Comparison of ENCODE assay signal across 9 mouse cellular contexts in genomic region chr2:25372644-25373391, GRCm38 (mm10). TPM values are rescaled to one million over a fixed set of nuclear protein-coding genes. Genes with fewer than 3 reads are reported as not detected.
DNase-seq lines count a peak whose midpoint lies in the region; ATAC-seq and TF ChIP-seq lines count a peak whose summit lies in the region.
"Had no signal": no experiment of that assay in that cellular context is flagged by ENCODE, and none has a peak within 500 bp of the region (broad histone marks: within the 10 kb centered on the region; RNA-seq: fewer than 3 reads in every experiment).

No protein-coding gene starts in this region.

- no peak overlapping the region for H3K27ac ChIP-seq in cerebellum, adult 2 months (ENCODE audit: insufficient read depth, low read length)
- H3K27ac ChIP-seq in CH12.LX (ENCODE audit: insufficient read depth, low read depth), result peak overlapping the region; percentile 24; the same call in 1 of the 2 replicates
- peak overlapping the region; percentile 7; the same call in 1 of the 2 replicates for H3K27ac ChIP-seq in liver, postnatal 0 days (ENCODE audit: low read depth)

- no peaks in the 10 kb centered on the region for H3K27me3 ChIP-seq in cerebellum, adult 2 months (ENCODE audit: control insufficient read depth, insufficient read depth, low read length)
- H3K27me3 ChIP-seq in CH12.LX (replicated peaks), result peaks cover 19% of the 10 kb centered on the region
- H3K27me3 ChIP-seq in liver, postnatal 0 days (ENCODE audit: insufficient read depth, low read length), result no peaks in the 10 kb centered on the region

- peak overlapping the region; percentile 17; the same call in 1 of the 2 replicates for H3K9ac ChIP-seq in CH12.LX (ENCODE audit: insufficient read depth, low read depth)
- H3K9ac ChIP-seq in liver, postnatal 0 days (replicated peaks), result peak overlapping the region; percentile 64

- dilution Hi-C loops in CH12.LX (cut with MboI; ENCODE audit: extremely low pct_ligation_motif_present, extremely low pct_unique_long_range_greater_than_20kb, low sequenced_read_pairs), result no loop called here

- in situ Hi-C loops in CH12.LX (cut with MboI; ENCODE audit: low pct_ligation_motif_present, low pct_unique_long_range_greater_than_20kb, low sequenced_read_pairs), result no loop called here

- no peak for TF ChIP-seq RAD21 in CH12.LX (IDR thresholded peaks at IDR 0.05; ENCODE audit: low read depth, low read length)

- 7% methylated on average over 42 of the region's 42 CpGs for WGBS in cerebellum, adult 2 months
- WGBS in liver, postnatal 0 days (ENCODE audit: insufficient replicate concordance), result 3% methylated on average over 42 of the region's 42 CpGs

- TF ChIP-seq EP300 in CH12.LX (IDR thresholded peaks at IDR 0.05; ENCODE audit: low read length), result no peak
- TF ChIP-seq EP300 in liver, postnatal 0 days (IDR thresholded peaks at IDR 0.05; ENCODE audit: low read depth), result no peak

- H3K36me3 ChIP-seq in CH12.LX (replicated peaks in 1 of 2; ENCODE audit: control insufficient read depth in 1 of 2, insufficient read depth in 1 of 2, low read length in 1 of 2), result peaks cover 20 to 36% of the 10 kb centered on the region in 2 experiments
- H3K36me3 ChIP-seq in liver, postnatal 0 days (replicated peaks; ENCODE audit: insufficient read depth, low read length), result 0 out of 2 replicates have a peak, but pooled peaks cover 12% of the 10 kb centered on the region

- peaks cover 6% of the 10 kb centered on the region for H3K4me1 ChIP-seq in cerebellum, adult 2 months (ENCODE audit: control insufficient read depth, insufficient read depth, low read length)
- peaks cover 16% of the 10 kb centered on the region in 2 experiments for H3K4me1 ChIP-seq in CH12.LX (ENCODE audit: control insufficient read depth in 1 of 2, insufficient read depth in 2 of 2)
- peaks cover 23% of the 10 kb centered on the region; the same call in 1 of the 2 replicates for H3K4me1 ChIP-seq in liver, postnatal 0 days (ENCODE audit: insufficient read depth)

- no peak for TF ChIP-seq POLR2A in cerebellum, adult 2 months (IDR thresholded peaks at IDR 0.05; ENCODE audit: borderline replicate concordance, insufficient read depth, low read length)
- TF ChIP-seq POLR2A in CH12.LX (IDR thresholded peaks at IDR 0.05; ENCODE audit: low read depth, low read length), result no peak

- TF ChIP-seq CTCF in cerebellum, adult 2 months (IDR thresholded peaks at IDR 0.05; ENCODE audit: borderline replicate concordance, insufficient read depth, low read depth, low read length), result no peak
- no peak for TF ChIP-seq CTCF in CH12.LX (conservative IDR thresholded peaks at IDR 0.05 in 1 of 2, IDR thresholded peaks at IDR 0.05 in 1 of 2; ENCODE audit: low read depth in 2 of 2, low read length in 2 of 2)
- TF ChIP-seq CTCF in liver, postnatal 0 days (IDR thresholded peaks at IDR 0.05; ENCODE audit: low read depth), result no peak

- 0 out of 2 replicates have a peak, but pooled peaks have one; percentile 2 for ATAC-seq in granulocyte monocyte progenitor cell, adult 5-6 weeks (replicated peaks; ENCODE audit: poor library complexity, severe bottlenecking)
- peak; percentile 46 for ATAC-seq in liver, postnatal 0 days

- intact Hi-C loops in left cerebral cortex, postnatal 36 days (cut with DNase I), result no loop called here

- no peak for DNase-seq in cerebellum, adult 2 months
- no peak for DNase-seq in cerebellum, adult 11-12 months
- peak; percentile 20 for DNase-seq in CH12.LX (ENCODE audit: extremely low read depth)
- no peak for DNase-seq in liver, postnatal 0 days
- no peak for DNase-seq in MN1 (ENCODE audit: low spot score)
- no peak for DNase-seq in spleen, postnatal 36 days (ENCODE audit: low spot score in 2 of 2)
- no peak for DNase-seq in left cerebral cortex, postnatal 36 days (ENCODE audit: low spot score in 2 of 2)

- H3K4me3 ChIP-seq in cerebellum, adult 2 months (replicated peaks; ENCODE audit: insufficient read depth, low read depth, low read length), result peak overlapping the region; percentile 72
- H3K4me3 ChIP-seq in CH12.LX (replicated peaks in 1 of 3; ENCODE audit: low read depth in 2 of 3, low read length in 2 of 3, poor library complexity in 1 of 3), result peak overlapping the region; percentile 68 to 92 (median 75)
- H3K4me3 ChIP-seq in liver, postnatal 0 days (ENCODE audit: low read depth, low read length), result peak overlapping the region; percentile 68

- H3K79me2 ChIP-seq in CH12.LX (replicated peaks; ENCODE audit: control insufficient read depth, extremely low read depth, insufficient read depth, poor library complexity, severe bottlenecking), result no peaks in the 10 kb centered on the region

- H3K4me2 ChIP-seq in CH12.LX (ENCODE audit: insufficient read depth, low read depth, poor library complexity, severe bottlenecking), result peak overlapping the region; percentile 86
- H3K4me2 ChIP-seq in liver, postnatal 0 days (ENCODE audit: low read depth, low read length), result peak overlapping the region; percentile 77

- H3K9me3 ChIP-seq in CH12.LX (replicated peaks; ENCODE audit: low read length), result no peaks in the 10 kb centered on the region
- no peaks in the 10 kb centered on the region for H3K9me3 ChIP-seq in liver, postnatal 0 days (ENCODE audit: low read length)

TF ChIP-seq in CH12.LX, 34 proteins besides CTCF, POLR2A, EP300 and RAD21:
- TF ChIP-seq SIN3A (IDR thresholded peaks at IDR 0.05; ENCODE audit: low read length) (peak; percentile 17; the same call in 1 of the 2 replicates), IRF4 (IDR thresholded peaks at IDR 0.05; ENCODE audit: low read depth, low read length) (no peak)

RNA-seq across cellular contexts. Expression of gene Sapcd2, which starts 0.7 kb away (rescaled TPM):
- polyA plus RNA-seq in cerebellum, adult 2 months (2012; rRNA removed), result 4.4 and 4.7 TPM in 2 replicates
- 27.3 and 32.1 TPM in 2 replicates for total RNA-seq in CH12.LX (2012; rRNA removed)
- total RNA-seq in CH12.LX (2014; rRNA removed), result 21.9 and 22.5 TPM in 2 replicates
- 16.5 and 16.9 TPM in 2 replicates for polyA plus RNA-seq in CH12.LX (2012; ENCODE audit: insufficient read length, low read depth)
- 4.5 and 17.1 TPM in 2 replicates for total RNA-seq in granulocyte monocyte progenitor cell, adult 5-6 weeks (2014; fragmentation: Nextera tagmentation)
- total RNA-seq in granulocyte monocyte progenitor cell, adult 5-6 weeks (2017), result 7.8 and 17.3 TPM in 2 replicates
- polyA plus RNA-seq in liver, postnatal 0 days (2015; fragmentation: Nextera tagmentation; extraction: Ambion mirVana), result 5.5 and 7.4 TPM in 2 replicates
- 1 to 10 TPM; 2.7 to 4.1 TPM for total RNA-seq in left cerebral cortex, postnatal 36 days (2021)

RNA-seq across cellular contexts. Expression of gene Uap1l1, which starts 7.3 kb away (rescaled TPM):
- 19.0 and 22.1 TPM in 2 replicates for polyA plus RNA-seq in cerebellum, adult 2 months (2012; rRNA removed)
- total RNA-seq in CH12.LX (2012; rRNA removed) (14.5 and 16.2 TPM in 2 replicates), CH12.LX (2014; rRNA removed) (3.3 and 4.3 TPM in 2 replicates)
- 27.6 and 30.8 TPM in 2 replicates for polyA plus RNA-seq in CH12.LX (2012; ENCODE audit: insufficient read length, low read depth)
- total RNA-seq in granulocyte monocyte progenitor cell, adult 5-6 weeks (2014; fragmentation: Nextera tagmentation), result 55.6 and 58.1 TPM in 2 replicates
- total RNA-seq in granulocyte monocyte progenitor cell, adult 5-6 weeks (2017), result 13.8 and 18.4 TPM in 2 replicates
- polyA plus RNA-seq in liver, postnatal 0 days (2015; fragmentation: Nextera tagmentation; extraction: Ambion mirVana), result 18.7 and 19.4 TPM in 2 replicates
- total RNA-seq in left cerebral cortex, postnatal 36 days (2021), result 10 to 100 TPM; 17.0 to 20.8 TPM

RNA-seq across cellular contexts. Expression of gene Dpp7, which starts 16.7 kb away (rescaled TPM):
- 63.1 and 71.2 TPM in 2 replicates for polyA plus RNA-seq in cerebellum, adult 2 months (2012; rRNA removed)
- 21.0 and 36.0 TPM in 2 replicates for total RNA-seq in CH12.LX (2012; rRNA removed)
- 16.2 and 19.4 TPM in 2 replicates for total RNA-seq in CH12.LX (2014; rRNA removed)
- polyA plus RNA-seq in CH12.LX (2012; ENCODE audit: insufficient read length, low read depth), result 20.9 and 22.7 TPM in 2 replicates
- 15.2 and 34.8 TPM in 2 replicates for total RNA-seq in granulocyte monocyte progenitor cell, adult 5-6 weeks (2014; fragmentation: Nextera tagmentation)
- 11.9 and 16.9 TPM in 2 replicates for total RNA-seq in granulocyte monocyte progenitor cell, adult 5-6 weeks (2017)
- 12.8 and 15.4 TPM in 2 replicates for polyA plus RNA-seq in liver, postnatal 0 days (2015; fragmentation: Nextera tagmentation; extraction: Ambion mirVana)
- total RNA-seq in left cerebral cortex, postnatal 36 days (2021), result 10 to 100 TPM; 27.1 to 34.1 TPM

RNA-seq across cellular contexts. Expression of gene Entpd2, which starts 22.9 kb away (rescaled TPM):
- polyA plus RNA-seq in cerebellum, adult 2 months (2012; rRNA removed), result 12.3 and 12.5 TPM in 2 replicates
- total RNA-seq in CH12.LX (2012; rRNA removed) (not detected in 2 replicates), CH12.LX (2014; rRNA removed) (not detected in 2 replicates)
- not detected in 2 replicates for polyA plus RNA-seq in CH12.LX (2012; ENCODE audit: insufficient read length, low read depth)
- not detected in 2 replicates for total RNA-seq in granulocyte monocyte progenitor cell, adult 5-6 weeks (2014; fragmentation: Nextera tagmentation)
- total RNA-seq in granulocyte monocyte progenitor cell, adult 5-6 weeks (2017), result not detected in 2 replicates
- polyA plus RNA-seq in liver, postnatal 0 days (2015; fragmentation: Nextera tagmentation; extraction: Ambion mirVana), result 2.9 and 3.6 TPM in 2 replicates
- total RNA-seq in left cerebral cortex, postnatal 36 days (2021), result 10 to 100 TPM; 12.0 to 13.9 TPM
- total RNA-seq: hematopoietic stem cell, adult 5-6 weeks had no signal

RNA-seq across cellular contexts. Expression of gene Npdc1, which starts 26.3 kb away (rescaled TPM):
- 502 and 505 TPM in 2 replicates for polyA plus RNA-seq in cerebellum, adult 2 months (2012; rRNA removed)
- 3.4 and 5.5 TPM in 2 replicates for total RNA-seq in CH12.LX (2012; rRNA removed)
- not detected in 2 replicates for total RNA-seq in CH12.LX (2014; rRNA removed)
- 0.49 and 0.78 TPM in 2 replicates for polyA plus RNA-seq in CH12.LX (2012; ENCODE audit: insufficient read length, low read depth)
- not detected in 2 replicates for total RNA-seq in granulocyte monocyte progenitor cell, adult 5-6 weeks (2014; fragmentation: Nextera tagmentation)
- total RNA-seq in granulocyte monocyte progenitor cell, adult 5-6 weeks (2017), result not detected in 2 replicates
- 5.2 and 5.4 TPM in 2 replicates for polyA plus RNA-seq in liver, postnatal 0 days (2015; fragmentation: Nextera tagmentation; extraction: Ambion mirVana)
- total RNA-seq in left cerebral cortex, postnatal 36 days (2021), result 100 to 1,000 TPM; 325 to 339 TPM
